Mouse (Mus musculus) embryonic facial prominence, embryonic 14.5 days (tissue): ENCODE measurements around the gene Cmip. TPM values are rescaled to one million over a fixed set of nuclear protein-coding genes. Genes with fewer than 3 reads are reported as not detected.

Experiments used
- ATAC-seq: fragments of 200-750 bp; cut with Nextera tagmentation; 2 replicates; pipeline ENCODE4 v1.8.0; 2017; ENCODE audit warnings: low read depth, moderate number of reproducible peaks, moderate TSS enrichment
- DNase-seq: peaks from one replicate; pipeline ENCODE4 v3.0.0-alpha.2; 2015; ENCODE audit warnings: low spot score
- H3K27ac ChIP-seq: fragments of 300-500 bp; sonication (generic); replicated peaks from 2 replicates; pipeline ENCODE4 v1.5.1; 2014; ENCODE audit warnings: low read depth, mild to moderate bottlenecking, low read length, moderate library complexity
- H3K27me3 ChIP-seq: fragments of 300-500 bp; sonication (generic); replicated peaks from 2 replicates; pipeline ENCODE4 v1.6.1; 2014; ENCODE audit warnings: low read length; ENCODE audit not compliant: control insufficient read depth, insufficient read depth
- H3K36me3 ChIP-seq: fragments of 300-500 bp; sonication (generic); 2 replicates; pipeline ENCODE4 v1.6.1; 2014; ENCODE audit warnings: low read length, mixed read lengths; ENCODE audit not compliant: control insufficient read depth, insufficient read depth
- H3K4me1 ChIP-seq: fragments of 300-500 bp; sonication (generic); 2 replicates; pipeline ENCODE4 v1.6.1; 2014; ENCODE audit warnings: antibody characterized with exemption, low read length; ENCODE audit not compliant: control insufficient read depth, insufficient read depth
- H3K4me2 ChIP-seq: fragments of 300-500 bp; sonication (generic); 2 replicates; pipeline ENCODE4 v1.6.1; 2014; ENCODE audit warnings: low read depth, mild to moderate bottlenecking, low read length, moderate library complexity, mixed read lengths
- H3K4me3 ChIP-seq: fragments of 300-500 bp; sonication (generic); 2 replicates; pipeline ENCODE4 v1.5.1; 2014; ENCODE audit warnings: low read depth, mild to moderate bottlenecking, low read length
- H3K9ac ChIP-seq: fragments of 300-500 bp; sonication (generic); 2 replicates; pipeline ENCODE4 v1.6.1; 2014; ENCODE audit warnings: low read depth, mild to moderate bottlenecking, low read length, moderate library complexity, mixed read lengths
- H3K9me3 ChIP-seq: fragments of 300-500 bp; sonication (generic); 2 replicates; pipeline ENCODE4 v1.6.1; 2016; ENCODE audit warnings: low read length; ENCODE audit not compliant: control insufficient read depth
- WGBS: fragments of 180-500 bp; shearing (Covaris S2); extraction: QIAGEN DNeasy Blood & Tissue Kit; methylation state at CpG from one replicate; pipeline ENCODE4 v1.1.7; 2014; 5-methylcytosine and 5-hydroxymethylcytosine counted together
- polyA plus RNA-seq: library from polyadenylated mRNA; unstranded; fragments of >200 nt; fragmentation: Nextera tagmentation; extraction: Ambion mirVana; gene quantifications from 2 replicates; pipeline ENCODE4 v1.2.1, GENCODE M21; 2014

Gene Cmip
- polyA plus RNA-seq, 1 experiment from 2014 or later = 27.7 TPM

- no peaks in the 10 kb centered on the region for H3K27me3 ChIP-seq
- peak overlapping the region; percentile 44; the same call in 1 of the 2 replicates for H3K27ac ChIP-seq
- H3K9me3 ChIP-seq = no peaks in the 10 kb centered on the region
- no peak overlapping the region for H3K4me2 ChIP-seq
- WGBS = 25% methylated on average over 2 of the region's 2 CpGs
- no peak for DNase-seq
- no peak overlapping the region for H3K4me3 ChIP-seq
- no peak overlapping the region for H3K9ac ChIP-seq
- peaks cover 38% of the 10 kb centered on the region for H3K4me1 ChIP-seq
- no peaks in the 10 kb centered on the region for H3K36me3 ChIP-seq
- no peak for ATAC-seq
Measured at GRCm38 (mm10) chr8:117329903-117330302, 73.0 kb downstream of the Cmip start.

GRCm38 (mm10) chr8:117332229-117333010, 75.6 kb downstream of the Cmip start:
- H3K4me2 ChIP-seq = no peak overlapping the region
- H3K4me1 ChIP-seq = peaks cover 41% of the 10 kb centered on the region
- H3K9ac ChIP-seq = no peak overlapping the region
- H3K36me3 ChIP-seq = no peaks in the 10 kb centered on the region
- 80% methylated on average over 26 of the region's 27 CpGs for WGBS
- no peak overlapping the region for H3K4me3 ChIP-seq
- H3K9me3 ChIP-seq = no peaks in the 10 kb centered on the region
- no peaks in the 10 kb centered on the region for H3K27me3 ChIP-seq
- H3K27ac ChIP-seq = no peak overlapping the region
- no peak for DNase-seq
- no peak for ATAC-seq

GRCm38 (mm10) chr8:117333619-117334018, 76.8 kb downstream of the Cmip start:
- Histone ChIP-seq H3K9ac (no peak overlapping the region), H3K27ac (peak overlapping the region; percentile 3; the same call in 1 of the 2 replicates), H3K4me1 (peaks cover 40% of the 10 kb centered on the region), H3K4me3 (no peak overlapping the region), H3K36me3 (no peaks in the 10 kb centered on the region), H3K9me3 (no peaks in the 10 kb centered on the region), H3K4me2 (no peak overlapping the region), H3K27me3 (no peaks in the 10 kb centered on the region)
- no peak for ATAC-seq
- no peak for DNase-seq
- WGBS = 35% methylated on average over 6 of the region's 6 CpGs

GRCm38 (mm10) chr8:117334058-117334747, 77.3 kb downstream of the Cmip start:
- Histone ChIP-seq H3K4me3 (no peak overlapping the region), H3K4me1 (peaks cover 40% of the 10 kb centered on the region), H3K27ac (peak overlapping the region; percentile 48), H3K9me3 (no peaks in the 10 kb centered on the region), H3K36me3 (no peaks in the 10 kb centered on the region), H3K27me3 (no peaks in the 10 kb centered on the region), H3K9ac (no peak overlapping the region), H3K4me2 (peak overlapping the region; percentile 2; the same call in 1 of the 2 replicates)
- ATAC-seq (no peak), DNase-seq (no peak)
- WGBS = 42% methylated on average over 10 of the region's 10 CpGs

GRCm38 (mm10) chr8:117334748-117335393, 78.0 kb downstream of the Cmip start:
- Histone ChIP-seq H3K27me3 (no peaks in the 10 kb centered on the region), H3K4me3 (no peak overlapping the region), H3K9ac (peak overlapping the region; percentile 27; the same call in 1 of the 2 replicates), H3K4me1 (peaks cover 41% of the 10 kb centered on the region), H3K27ac (peak overlapping the region; percentile 48), H3K9me3 (no peaks in the 10 kb centered on the region), H3K4me2 (peak overlapping the region; percentile 12; the same call in 1 of the 2 replicates), H3K36me3 (no peaks in the 10 kb centered on the region)
- ATAC-seq (peak; percentile 45; the same call in 1 of the 2 replicates), DNase-seq (peak; percentile 72)
- 24% methylated on average over 12 of the region's 14 CpGs for WGBS

- 42% methylated on average over 7 of the region's 8 CpGs for WGBS
- H3K36me3 ChIP-seq = no peaks in the 10 kb centered on the region
- peak overlapping the region; percentile 27; the same call in 1 of the 2 replicates for H3K9ac ChIP-seq
- H3K27me3 ChIP-seq = no peaks in the 10 kb centered on the region
- DNase-seq = no peak
- no peak overlapping the region for H3K4me3 ChIP-seq
- peak; percentile 1; the same call in 1 of the 2 replicates for ATAC-seq
- H3K4me2 ChIP-seq = 0 out of 2 replicates have a peak overlapping the region, but pooled peaks have one; percentile 12
- no peaks in the 10 kb centered on the region for H3K9me3 ChIP-seq
- peak overlapping the region; percentile 48 for H3K27ac ChIP-seq
- peaks cover 42% of the 10 kb centered on the region for H3K4me1 ChIP-seq
Measured at GRCm38 (mm10) chr8:117335423-117335822, 78.6 kb downstream of the Cmip start.

GRCm38 (mm10) chr8:117337188-117337587, 80.3 kb downstream of the Cmip start:
- ATAC-seq = no peak

GRCm38 (mm10) chr8:117338678-117339077, 81.8 kb downstream of the Cmip start:
- H3K27me3 ChIP-seq = no peaks in the 10 kb centered on the region
- H3K36me3 ChIP-seq = no peaks in the 10 kb centered on the region
- WGBS = 40% methylated on average over 2 of the region's 2 CpGs
- no peak overlapping the region for H3K4me2 ChIP-seq
- no peak overlapping the region for H3K9ac ChIP-seq
- no peak overlapping the region for H3K27ac ChIP-seq
- H3K4me3 ChIP-seq = no peak overlapping the region
- peaks cover 37% of the 10 kb centered on the region for H3K4me1 ChIP-seq
- ATAC-seq (no peak), DNase-seq (no peak)
- no peaks in the 10 kb centered on the region for H3K9me3 ChIP-seq

More at GRCm38 (mm10) chr8:117337188-117337587, 80.3 kb downstream of the Cmip start:
- no peak overlapping the region for H3K4me3 ChIP-seq
- no peaks in the 10 kb centered on the region for H3K36me3 ChIP-seq
- no peaks in the 10 kb centered on the region for H3K9me3 ChIP-seq
- H3K4me2 ChIP-seq = no peak overlapping the region
- H3K27me3 ChIP-seq = no peaks in the 10 kb centered on the region
- 72% methylated on average over 3 of the region's 3 CpGs for WGBS
- no peak overlapping the region for H3K27ac ChIP-seq
- DNase-seq = no peak
- peaks cover 42% of the 10 kb centered on the region for H3K4me1 ChIP-seq
- no peak overlapping the region for H3K9ac ChIP-seq
